Mouse (Mus musculus) c-Kit-negative CD71-positive TER-119-positive erythroid progenitor cells, embryonic 14.5 days (primary cell): ENCODE measurements around the gene Myo16.

Experiments used
- DNase-seq: peaks from one replicate; pipeline ENCODE4 v3.0.0-alpha.2; 2013; ENCODE audit warnings: low read depth, low spot score

Myo16 gene

DNA sequence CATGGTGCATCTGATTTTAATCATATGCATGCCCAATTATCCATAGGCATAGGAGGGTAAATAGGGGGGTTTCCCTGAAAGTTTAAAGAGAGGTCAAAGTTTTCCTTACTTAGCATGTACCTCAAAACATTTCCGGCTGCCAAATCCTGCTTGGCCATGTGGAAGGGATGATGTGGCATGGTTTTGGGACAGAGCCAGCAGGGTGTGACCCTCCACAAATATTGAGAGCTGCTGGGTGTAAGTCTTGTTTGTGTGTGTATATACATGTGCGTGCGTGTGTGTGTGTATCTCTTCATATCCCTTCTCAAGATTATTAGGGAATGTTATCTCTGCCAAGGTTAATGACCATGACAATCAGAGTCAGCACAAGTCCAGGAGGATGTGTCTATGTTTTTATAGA is 150.3 kb downstream of the Myo16 start:
- DNase-seq: no peak

DNA sequence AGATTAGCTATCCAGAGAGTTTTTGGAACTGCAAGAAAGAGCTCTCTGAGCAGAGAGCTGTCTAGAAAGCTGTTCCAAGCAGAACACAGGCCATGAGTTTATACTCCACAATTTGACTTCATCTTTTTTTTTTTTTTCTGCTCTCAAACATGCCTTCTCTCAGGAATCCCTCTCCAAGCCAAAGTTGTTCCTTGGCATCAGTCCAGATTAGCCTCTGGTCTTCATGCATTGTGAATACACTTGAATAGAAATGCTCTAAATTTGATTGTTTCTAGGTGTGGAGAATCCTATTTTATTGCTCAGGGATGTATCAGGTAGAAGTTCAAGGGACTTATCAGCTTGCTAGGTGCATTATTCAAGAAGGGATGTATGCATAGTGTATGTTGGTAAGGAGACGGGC is 151.0 kb downstream of the Myo16 start:
- no peak for DNase-seq

DNA sequence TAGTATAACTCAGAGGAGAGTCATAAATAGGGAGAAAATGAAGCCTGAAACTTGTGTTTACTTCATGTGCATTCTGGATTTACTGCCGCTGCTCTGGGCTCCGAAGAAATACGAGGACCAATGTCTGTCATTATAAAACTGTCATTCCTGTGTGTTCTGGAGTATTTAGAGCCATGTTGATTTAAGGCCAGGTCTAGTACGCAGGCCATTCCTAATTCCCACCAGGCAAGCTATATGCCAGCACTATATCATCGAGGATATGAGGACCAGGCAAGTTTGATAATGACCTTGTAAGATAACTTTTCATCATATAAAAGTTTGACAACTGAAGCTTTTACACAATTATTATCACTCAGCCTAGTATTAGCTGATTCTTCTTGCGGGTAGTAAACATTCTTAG is 153.6 kb downstream of the Myo16 start:
- DNase-seq: no peak

DNA sequence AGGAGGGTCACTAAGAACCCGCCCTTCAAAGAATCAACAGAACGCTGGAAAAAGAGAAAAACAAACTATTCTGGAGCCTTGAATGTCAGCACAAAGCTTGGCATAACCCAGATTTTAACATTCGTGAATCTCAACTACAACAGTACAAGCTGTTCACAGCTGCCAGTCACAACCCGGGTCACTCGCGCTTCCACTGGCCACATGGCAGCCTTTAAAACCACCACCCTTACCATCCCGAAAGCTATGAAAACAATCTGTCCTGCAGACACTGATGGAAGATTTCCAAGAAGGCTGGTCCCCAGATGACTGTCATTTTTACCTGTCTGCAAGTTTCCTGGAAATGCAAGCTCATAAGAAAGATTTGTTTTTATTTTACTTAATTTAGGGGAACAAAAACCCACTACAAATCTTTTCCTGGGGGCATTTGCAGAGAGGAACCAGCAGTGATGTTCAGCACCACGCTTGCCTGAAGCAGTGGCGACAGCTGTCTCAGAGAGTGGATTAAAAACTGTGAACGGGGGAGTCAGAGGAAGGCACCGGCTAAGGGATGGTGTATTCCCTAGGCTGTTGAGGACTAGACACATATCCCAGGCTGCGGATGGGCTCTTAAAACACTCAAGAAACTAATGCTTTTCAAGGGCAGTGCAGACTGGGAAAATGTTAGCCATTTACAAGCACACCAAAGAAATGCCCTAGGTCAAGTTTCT is 154.2 kb downstream of the Myo16 start:
- DNase-seq: no peak

DNA sequence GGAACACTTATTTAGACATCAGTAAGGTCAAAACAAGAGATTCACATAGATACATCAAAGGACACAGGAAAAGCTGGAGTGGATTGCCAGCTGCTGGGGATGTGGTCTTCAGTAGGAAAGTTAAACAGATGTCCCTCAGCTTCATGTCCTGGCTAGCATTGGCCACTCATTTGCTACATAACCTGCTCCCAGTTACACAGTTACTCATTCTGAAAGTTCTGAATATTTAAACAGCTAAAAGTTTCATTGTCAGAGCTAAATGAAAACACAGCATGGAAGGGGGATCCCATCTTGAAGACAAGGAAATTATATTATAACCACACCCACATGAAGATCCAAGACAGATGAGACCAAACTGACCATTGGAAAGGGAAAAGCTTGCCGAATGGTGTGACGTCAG is 156.8 kb downstream of the Myo16 start:
- no peak for DNase-seq

DNA sequence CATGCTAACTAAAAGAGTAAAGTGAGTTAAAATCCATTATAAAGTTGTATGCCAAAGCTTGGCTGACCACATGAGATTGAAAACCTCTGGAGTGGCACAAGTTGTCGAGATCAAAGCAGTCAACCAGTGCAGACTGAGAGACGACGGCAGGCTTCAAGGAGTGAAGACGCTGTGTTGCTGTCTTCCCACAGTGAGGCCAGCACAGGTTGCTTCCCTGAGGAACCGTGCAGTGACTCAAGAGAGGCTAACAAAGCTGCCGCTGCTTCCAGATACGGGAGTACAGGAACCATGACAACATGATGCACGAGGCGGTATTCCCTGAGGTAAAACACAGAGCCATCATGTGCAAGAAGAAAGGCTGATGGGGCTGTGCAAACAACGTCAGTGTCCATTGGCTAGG is 158.6 kb downstream of the Myo16 start:
- no peak for DNase-seq

DNA sequence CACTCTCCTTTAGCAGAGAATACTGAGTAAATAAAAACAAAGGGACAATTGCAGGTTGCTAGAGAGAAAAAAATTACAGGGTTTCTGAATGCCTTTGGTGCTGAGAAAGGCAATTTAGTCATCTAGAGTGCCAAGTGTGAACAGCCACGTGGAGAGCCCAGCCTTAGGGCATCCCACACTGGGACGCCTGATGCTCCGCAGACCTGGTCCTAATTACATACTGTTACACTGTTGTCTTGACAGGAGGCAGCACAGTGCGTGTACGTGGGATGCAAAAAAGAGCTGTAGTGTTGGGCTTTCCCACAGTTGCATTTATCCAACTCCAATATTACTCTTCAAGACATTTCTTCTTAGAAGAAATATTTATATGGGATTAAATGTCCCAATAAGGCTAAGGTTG is 162.5 kb downstream of the Myo16 start:
- DNase-seq: no peak

DNA sequence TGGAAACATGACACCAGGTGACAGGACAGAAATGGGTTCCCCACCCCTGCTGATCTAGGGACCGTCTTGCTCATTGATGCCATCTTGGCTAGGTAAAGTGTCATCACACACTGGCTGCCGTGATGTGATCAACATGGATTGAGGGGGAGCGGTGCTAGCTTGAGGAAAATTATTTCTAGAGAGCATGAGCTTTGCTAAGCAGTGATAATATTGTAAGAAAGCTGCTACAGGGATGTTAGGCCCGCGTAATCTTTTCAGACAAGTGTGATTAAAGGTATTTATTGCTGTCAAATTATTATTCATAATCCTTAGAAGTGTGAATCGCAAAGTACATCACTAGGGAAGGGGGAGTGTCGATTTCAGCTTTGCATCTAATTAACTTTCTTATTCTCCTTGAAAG is 164.4 kb downstream of the Myo16 start:
- DNase-seq: no peak

DNA sequence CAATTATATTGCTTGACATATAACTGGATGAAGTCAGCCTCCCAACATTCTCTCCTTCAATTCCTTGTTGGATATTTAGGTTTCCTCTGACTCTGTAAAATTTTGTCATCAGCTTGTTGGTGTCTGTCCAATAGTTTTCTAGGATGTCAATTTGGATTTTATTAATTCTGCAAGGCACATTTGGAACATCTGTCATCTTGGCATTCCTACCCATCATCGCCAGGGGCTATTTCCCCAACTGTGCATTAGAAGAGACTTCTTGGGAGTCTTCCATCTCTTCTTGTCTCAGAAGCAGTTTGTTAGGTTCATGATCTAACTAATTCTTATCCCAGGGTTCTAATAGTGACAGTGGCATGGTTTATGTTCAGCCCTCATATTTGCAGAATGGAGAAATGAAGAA is 196.7 kb downstream of the Myo16 start:
- DNase-seq: no peak

DNA sequence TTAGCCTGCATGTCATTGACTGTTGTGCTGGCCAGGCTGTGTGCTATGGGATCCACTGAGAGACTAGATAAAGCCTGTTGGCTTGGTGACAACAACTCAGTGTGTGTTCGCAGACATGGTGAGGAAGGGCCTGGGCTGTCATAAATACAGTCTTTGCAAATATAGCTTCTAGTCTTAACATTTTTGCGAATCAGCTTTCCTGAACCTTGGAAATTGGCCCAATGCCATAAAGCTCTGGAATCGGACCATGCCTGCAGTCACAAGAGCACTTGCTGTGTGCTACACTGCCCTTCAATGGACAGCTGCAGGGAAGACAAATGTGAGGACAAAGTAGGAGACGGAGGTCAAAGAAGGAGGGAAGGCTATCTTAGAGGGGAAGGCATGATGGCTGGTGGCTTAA is 205.0 kb downstream of the Myo16 start:
- DNase-seq: no peak

DNA sequence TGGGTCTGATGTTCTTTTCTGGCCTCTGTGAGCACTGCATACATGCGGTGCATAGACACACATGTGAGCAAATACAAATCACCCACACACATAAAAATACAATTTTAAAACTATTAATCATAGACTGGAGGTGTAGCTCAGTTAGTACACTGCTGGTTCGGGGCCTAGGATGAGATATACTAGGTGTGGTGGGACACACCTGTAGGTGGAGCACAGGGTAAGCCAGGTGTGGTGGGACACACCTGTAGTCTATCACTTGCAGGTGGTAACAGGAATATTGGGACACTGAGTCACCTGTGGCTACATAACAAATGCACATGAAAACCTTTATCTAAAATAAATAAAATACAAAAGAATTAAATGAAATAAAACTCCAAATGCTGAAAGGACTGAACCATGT is 209.2 kb downstream of the Myo16 start:
- no peak for DNase-seq

DNA sequence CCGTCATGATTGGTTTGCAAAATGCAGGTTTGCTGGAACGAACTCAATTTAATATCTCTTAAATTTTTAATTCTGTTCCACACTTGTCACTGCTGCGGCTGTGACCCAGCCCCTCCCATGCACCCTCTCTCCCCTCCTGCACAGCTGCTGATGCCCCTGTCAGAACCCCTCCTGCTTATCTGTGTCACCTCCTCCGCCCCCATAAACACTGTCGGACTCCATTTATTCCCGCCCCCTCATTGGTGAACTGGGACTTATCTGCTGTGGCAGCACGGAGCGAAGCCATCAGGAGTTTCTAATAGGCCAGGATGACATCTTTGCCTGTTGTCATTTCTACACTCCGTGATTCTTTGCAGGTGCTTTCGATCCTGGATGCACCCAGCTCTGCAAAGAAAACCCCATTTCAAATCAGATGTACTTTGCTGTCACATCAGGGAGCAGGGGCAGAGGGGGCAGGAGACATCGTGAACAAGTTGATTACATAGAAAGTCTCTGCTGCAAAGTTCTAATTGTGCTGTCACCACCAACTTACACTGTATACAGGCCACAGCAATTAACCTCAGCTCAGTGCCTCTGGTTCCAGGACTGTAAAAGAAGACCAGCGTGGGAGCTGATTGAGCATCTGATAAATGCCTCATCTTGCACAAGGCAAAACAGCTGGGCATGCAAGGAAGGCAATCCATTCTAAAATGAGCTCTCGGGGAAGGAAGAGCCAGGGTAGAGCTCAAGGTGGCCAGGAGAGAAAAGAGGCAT is 210.1 kb downstream of the Myo16 start:
- no peak for DNase-seq

DNA sequence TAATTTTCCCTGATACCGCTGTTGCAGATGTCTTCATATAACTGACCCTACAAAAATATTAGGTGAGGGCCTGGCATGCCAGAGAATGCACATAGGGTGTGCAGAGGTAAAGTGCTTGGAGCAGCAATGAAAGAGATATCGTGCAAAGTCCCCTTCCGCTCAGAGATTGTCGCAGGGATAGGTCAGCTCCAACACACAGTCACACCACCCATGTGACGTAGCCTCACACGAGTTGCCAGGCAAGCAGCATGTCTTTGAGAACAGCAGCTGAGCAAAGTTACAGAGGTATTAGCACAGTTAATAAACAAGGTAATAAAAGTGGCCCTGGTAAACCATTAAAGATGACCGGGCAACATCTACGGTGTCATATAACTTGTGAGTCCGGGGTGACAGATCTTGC is 212.4 kb downstream of the Myo16 start:
- no peak for DNase-seq

DNA sequence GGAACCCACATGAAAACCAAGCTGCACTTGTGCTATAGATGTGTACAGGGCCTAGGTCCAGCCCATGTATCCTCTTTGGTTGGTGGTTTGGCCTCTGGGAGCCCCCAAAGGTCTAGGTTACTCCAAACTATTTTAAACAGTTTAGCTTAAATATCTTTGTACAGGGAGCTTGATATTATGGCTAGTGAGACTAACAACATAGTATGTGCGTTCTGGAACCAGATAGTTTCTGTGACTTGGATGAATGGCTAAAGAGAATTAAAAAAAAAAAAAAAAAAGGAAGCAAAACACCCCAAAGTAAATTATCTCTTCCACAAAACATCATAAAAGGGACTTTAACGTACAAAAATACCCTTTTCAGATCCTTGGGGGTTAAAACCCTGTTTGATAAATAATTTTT is 218.9 kb downstream of the Myo16 start:
- no peak for DNase-seq

DNA sequence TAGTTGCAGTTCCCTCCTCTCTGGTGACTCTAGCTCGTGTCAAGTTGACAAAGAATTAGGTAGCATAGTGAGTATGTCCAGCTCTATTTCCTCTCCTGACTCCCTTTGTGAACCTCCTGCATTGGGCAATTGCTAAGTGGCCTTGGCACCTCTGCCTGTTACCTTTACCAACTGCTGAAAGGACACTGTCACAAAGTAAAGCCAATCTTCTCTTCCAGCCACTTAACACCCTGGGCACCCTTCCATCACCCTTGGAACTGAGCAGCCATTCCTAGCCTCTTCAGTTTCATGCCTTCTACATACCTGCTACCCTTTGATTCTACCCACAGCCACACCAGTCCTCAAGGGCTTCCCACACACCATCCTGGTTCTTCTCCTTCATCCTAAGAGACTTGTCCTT is 233.4 kb downstream of the Myo16 start:
- DNase-seq: no peak

DNA sequence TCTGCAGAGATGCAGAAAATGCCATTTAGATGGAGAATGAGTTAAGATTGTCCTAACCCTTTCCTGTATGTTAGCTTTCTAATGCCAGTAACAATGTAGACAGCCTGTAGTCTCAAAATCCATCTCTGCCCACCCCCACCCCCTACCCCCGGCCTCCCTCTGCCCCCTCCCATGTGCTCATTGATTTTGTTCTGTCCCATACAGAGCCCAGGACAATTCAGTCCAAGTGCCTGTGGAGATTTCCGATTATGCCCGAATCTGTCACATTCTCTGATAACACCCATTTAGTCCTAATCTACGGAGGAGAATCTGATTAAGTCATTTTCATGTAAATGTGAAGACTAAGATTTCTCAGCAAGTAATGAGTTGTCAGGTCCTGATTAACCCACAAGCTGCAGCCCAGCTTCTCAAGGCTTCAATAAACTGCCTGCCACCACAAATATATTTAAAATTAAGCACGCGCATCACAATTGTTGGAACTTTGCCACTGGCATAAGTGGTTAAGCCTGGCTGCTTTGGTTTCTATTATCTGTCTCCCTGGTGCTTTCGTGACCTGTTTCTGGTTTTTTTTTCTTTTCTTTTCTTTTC is 237.5 kb downstream of the Myo16 start:
- no peak for DNase-seq

DNA sequence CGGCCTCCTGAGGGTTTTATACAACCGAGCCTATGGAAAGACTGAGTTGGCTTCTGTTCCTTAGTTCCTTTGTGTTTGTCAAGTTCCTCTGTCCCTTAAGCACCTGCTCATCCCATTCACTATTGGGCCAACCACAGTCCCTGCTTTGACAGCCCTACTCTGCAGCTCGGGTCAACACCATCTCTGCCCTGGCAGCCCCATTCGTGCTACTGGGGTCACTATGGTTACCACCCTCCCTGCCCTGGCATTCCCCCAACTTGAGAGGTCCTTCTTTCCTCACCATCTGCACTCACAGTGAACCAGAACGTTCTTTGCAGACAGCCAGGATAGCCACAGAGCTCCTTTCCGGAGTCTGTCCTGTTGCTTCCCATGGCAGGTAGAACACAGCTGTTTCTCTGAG is 238.2 kb downstream of the Myo16 start:
- DNase-seq: no peak

DNA sequence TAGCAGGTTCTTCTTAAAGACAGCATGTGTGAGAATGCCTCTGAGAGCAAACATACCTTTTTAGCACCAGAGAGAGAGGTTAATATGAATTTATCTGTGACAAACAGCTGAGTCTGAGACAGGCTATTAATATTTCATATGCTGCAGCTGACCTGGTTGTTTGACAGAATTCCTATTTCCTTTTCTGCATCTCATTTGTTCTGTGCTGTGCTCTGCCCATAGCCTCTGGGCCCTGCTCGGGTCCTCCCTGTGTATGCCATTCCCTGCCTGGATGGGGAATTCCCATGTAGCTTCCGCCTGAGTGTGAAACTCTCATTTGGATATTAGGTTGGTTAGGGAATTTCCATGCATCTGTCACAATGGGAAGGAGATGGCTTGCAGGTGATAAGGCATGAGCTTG is 240.8 kb downstream of the Myo16 start:
- DNase-seq: no peak

DNA sequence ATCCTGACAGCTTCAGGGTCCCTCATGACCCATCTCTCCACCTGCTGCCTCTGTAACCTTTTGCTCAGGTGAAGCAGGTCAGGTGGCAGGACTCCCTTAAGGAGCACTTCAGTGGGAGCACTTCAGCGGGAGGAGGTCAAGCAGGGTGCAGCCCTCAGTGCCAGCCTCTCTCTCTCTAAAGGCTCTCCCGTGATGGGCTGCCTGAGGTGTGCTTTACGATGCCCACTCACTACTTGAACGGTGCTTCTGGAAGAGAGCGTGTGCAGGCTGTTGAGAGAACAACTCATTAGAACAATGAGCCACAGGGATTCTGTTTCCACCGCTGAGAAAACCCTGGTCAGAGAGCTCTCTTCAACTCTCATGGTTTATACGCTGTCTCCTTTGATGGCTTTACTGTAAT is 241.4 kb downstream of the Myo16 start:
- DNase-seq: no peak

DNA sequence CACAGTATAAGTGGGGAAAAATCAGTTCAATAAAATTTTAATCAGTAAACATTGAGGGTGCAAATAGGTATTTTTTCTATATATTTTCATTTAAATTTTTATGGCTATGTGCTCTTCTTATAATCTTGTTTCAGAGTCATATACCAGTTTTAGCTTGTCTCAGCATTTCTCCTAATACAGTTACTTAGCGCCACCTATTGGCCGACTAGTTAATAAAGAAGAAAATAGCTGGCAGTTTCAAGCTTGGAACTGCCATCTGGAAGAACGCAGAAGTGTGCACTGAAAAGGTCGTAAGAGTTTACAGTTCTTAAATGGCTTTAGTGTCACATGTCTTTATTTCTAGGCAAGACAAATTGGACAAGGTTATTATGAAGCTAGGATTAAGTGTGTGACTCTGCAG is 248.9 kb downstream of the Myo16 start:
- peak; percentile 19 for DNase-seq

DNA sequence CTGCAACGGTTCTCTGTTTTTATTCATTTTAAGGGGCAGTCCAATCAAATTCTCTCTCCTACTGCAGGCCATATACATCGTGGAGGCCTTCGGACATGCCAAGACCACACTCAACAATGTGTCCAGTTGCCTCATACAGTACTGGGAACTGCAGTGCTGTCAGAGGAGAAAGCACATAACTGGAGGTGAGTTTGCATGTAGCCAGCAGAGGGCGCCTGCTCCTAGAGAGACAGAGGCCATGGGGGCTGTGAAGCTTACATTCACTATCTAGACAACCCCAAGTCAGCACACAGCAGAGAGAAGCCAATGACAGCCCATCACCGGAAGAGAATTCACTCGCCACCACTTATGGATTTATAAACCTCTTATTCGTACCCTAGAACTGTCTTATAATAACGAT is 251.8 kb downstream of the Myo16 start:
- no peak for DNase-seq

DNA sequence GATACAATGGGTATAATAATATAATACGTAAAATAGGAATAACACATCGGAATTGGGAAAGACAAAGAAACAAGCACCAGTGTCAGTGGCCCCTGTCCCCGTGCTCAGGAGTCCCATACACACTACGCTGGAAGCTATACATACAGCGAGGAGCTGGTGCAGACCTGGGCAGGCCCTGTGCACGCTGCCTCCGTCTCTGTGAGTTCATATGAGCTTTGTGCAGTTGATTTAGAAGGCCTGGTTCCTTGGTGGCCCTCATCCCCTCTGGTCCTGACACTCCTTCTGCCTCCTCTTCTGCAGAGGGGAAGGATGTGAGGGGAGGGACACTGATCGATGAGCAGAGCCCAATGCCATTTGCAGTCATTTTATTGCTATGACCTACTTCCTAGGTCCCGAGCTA is 255.3 kb downstream of the Myo16 start:
- no peak for DNase-seq

DNA sequence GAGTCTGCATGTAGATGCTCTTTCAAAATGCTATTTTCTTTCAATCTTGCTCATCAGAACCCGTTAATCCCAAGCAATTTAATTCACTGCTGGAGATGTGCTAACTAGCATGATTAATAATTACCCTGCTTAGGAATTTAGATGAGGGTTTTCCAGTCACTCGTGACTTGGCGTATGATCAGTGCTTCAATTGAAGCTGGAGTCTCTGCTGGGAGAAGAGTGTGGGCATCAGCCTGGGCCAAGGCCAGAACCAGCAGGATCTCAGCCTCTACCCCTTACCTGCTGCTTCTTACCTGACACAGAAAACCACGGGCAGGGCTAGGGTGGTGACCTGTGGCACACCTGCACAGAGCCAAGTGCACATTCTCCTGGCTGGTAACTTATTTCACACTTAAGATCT is 257.8 kb downstream of the Myo16 start:
- no peak for DNase-seq
